Mouse (Mus musculus) kidney, adult 2 months (tissue): ENCODE data around the gene Lime1.

ENCODE experiments used
- CTCF ChIP-seq: fragments of 200-500 bp; conservative IDR thresholded peaks from 2 replicates; pipeline ENCODE4 v1.5.1; 2011; ENCODE audit warnings: low read depth, mild to moderate bottlenecking, control low read depth, low read length, moderate library complexity, mixed read lengths; ENCODE audit not compliant: insufficient read depth, insufficient read length
- POLR2A ChIP-seq: fragments of 200-500 bp; IDR thresholded peaks from one replicate; pipeline ENCODE4 v1.6.1; 2011; ENCODE audit warnings: low read depth, low read length, control low read depth

DNA sequence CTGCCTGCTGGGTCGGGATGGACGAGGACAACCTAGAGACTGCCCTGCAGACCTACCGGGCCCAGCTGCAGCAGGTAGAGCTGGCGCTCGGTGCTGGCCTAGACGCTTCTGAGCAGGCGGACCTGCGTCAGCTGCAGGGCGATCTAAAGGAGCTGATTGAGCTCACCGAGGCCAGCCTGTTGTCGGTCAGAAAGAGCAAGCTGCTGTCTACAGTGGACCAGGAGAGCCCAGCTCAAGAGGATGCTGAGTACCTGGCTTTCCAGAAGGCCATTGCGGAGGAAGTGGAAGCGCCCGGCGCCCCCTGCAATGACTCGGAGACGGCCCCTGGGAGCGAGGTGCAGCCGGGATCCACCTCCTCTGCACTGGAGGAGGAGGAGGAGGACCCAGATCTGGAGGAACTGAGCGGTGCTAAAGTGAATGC, 14.2 kb upstream of the Lime1 start:
- no peak for TF ChIP-seq CTCF
- no peak for TF ChIP-seq POLR2A
